Mouse (Mus musculus) T-helper 17 cell (primary cell): Measurements from ENCODE around the gene Ugt1a6b.

Experiments used
- in situ Hi-C, 2 experiments: fragments of 300-600 bp; cut with MboI, MseI; formaldehyde crosslinking; loops; 1 replicate in 1 of 2; 2 replicates in 1 of 2; pipeline ENCODE4 v1.15.1; 2025; ENCODE audit warnings: high pct_unique_total_duplicates in 2 of 2

Ugt1a6b gene

GRCm38 (mm10) chr1:88186325-88186935 lies 83.4 kb downstream of the Ugt1a6b start:
- in situ Hi-C loops = loop anchor here (25.0 kb wide), 8 partner anchors 426 to 1949 kb away; partner anchors contain the start of gene Arl4c (in 1 of the 2)

DNA sequence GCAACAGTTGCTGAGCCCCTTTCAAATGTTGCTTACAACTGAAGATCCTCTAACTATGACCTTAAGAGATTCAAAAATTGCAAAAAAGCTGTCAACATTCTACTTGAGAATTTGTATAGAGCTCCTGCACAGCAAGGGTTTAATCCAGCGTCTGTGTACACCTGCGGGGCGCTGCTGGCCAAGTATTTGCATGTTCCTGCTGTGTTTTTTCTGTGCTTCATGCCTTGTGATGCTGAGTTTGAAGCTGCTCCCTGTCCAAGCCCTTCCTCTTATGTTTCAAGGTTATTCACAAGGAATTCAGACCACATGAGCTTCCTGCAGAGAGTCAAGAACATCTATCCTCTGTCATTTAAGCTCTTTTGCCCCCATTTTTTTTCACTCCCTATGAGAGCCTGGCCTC lies 89.1 kb downstream of the Ugt1a6b start:
- in situ Hi-C loops = loop anchor here (5.0 to 25.0 kb wide), 9 partner anchors 130 to 1955 kb away; partner anchors contain the start of gene Arl4c (in 1 of the 2)

DNA sequence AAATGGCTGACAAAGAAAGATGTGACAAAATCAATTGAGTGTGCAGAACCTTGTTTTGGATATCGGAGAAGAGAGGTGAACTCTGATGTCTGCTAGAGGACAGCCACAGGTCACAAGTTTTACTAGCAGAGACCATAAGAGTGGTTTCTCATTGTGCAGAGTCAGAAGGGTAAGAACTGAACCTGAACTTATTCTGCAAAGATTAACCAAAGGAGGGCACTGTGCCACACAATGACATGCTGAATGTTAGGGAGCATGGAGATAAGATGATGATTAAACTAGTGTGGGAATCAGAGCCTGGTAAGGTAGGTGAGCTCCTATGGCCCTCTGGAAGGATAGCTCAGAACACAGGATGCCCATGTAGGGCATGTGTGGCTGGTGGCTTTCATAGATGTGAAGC lies 92.6 kb downstream of the Ugt1a6b start:
- in situ Hi-C loops = loop anchor here (25.0 kb wide), 8 partner anchors 417 to 1958 kb away; partner anchors contain the start of gene Arl4c (in 1 of the 2)

DNA sequence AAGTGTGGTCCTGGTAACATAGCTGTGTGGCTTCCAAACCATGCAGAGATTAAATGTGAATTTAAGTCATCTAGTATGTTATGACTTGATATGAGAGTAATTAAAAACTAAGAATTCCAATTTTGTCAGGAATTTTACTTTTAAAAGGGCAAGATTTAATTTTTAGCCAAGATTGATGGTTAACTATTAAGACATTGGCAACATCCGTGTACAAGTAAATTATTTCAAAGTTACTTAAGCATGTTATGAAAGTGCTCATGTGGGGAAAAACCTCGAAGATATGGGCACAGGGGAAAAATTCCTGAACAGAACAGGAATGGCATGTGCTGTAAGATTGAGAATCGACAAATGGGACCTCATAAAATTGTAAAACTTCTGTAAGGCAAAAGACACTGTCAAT lies 94.4 kb downstream of the Ugt1a6b start:
- in situ Hi-C loops = loop anchor here (25.0 kb wide), 8 partner anchors 415 to 1960 kb away; partner anchors contain the start of gene Arl4c (in 1 of the 2)

GRCm38 (mm10) chr1:88199996-88200395 lies 96.9 kb downstream of the Ugt1a6b start:
- in situ Hi-C loops = loop anchor here (5.0 to 25.0 kb wide), 11 partner anchors 117 to 1963 kb away; partner anchors contain the start of gene Arl4c (in 1 of the 2)

- in situ Hi-C loops = loop anchor here (5.0 to 10.0 kb wide), 3 partner anchors 117 to 706 kb away; no protein-coding TSS in a partner anchor
These were observed 97.4 kb downstream of the Ugt1a6b start, which contains the start of gene Ugt1a2 for GRCm38 (mm10) chr1:88200456-88200855. TSS of gene Ugt1a2 (plus strand) at chr1:88200601.

DNA sequence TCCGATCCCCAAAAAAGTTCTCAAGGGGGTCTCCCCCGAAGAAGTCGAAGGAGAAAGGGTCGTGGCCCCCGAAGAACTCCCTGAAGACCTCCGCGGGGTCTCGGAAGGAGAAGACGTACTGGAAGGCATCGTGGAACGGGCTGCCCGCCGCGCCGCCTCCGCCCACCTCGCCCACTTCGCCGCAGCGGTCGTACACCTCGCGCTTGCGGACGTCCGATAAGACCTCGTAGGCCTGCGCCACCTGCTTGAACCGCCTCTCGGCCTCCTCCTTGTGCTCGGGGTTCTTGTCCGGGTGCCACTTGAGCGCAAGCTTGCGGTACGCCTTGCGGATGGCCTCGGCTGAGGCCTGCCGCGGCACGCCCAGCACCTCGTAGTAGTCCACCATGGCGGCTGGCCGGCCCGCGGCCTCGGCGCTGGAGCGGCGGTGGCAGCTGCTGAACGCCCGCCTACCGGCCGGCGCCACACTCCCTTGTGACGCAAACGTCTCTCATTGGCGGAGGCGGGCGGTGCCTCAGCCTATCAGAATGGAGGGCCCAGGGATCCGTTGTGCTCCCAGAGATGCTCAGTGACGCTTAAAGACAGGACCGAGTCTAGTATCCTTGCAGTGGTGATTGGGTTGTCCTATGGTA lies 102.4 kb downstream of the Ugt1a6b start, which contains the start of gene Dnajb3:
Dnajb3 (minus strand) TSS at position 489 of the 629 bp plus-strand sequence.
- in situ Hi-C loops = loop anchor here (10.0 kb wide), 2 partner anchors 139 to 711 kb away; no protein-coding TSS in a partner anchor

GRCm38 (mm10) chr1:88206843-88207479 lies 103.9 kb downstream of the Ugt1a6b start:
- in situ Hi-C loops = loop anchor here (10.0 kb wide), 2 partner anchors 138 to 712 kb away; no protein-coding TSS in a partner anchor

DNA sequence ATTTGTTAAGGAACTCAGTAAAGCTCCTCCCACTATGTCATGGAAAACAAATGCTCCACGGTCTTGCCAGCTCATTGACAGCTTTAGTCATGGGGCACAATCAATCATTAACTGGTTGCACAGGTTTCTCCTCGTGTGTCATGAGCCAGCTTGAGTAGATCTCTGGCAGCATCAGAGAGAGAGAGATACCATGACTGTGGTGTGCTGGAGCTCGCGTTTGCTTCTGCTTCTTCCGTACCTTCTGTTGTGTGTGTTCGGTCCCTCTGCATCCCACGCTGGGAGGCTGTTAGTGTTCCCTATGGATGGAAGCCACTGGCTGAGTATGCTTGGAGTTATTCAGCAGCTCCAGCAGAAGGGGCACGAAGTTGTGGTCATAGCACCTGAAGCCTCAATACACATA lies 108.8 kb downstream of the Ugt1a6b start, which contains the start of gene Ugt1a1:
Ugt1a1 (plus strand) TSS at position 148 of the 400 bp plus-strand sequence.
- in situ Hi-C loops = no loop called here

DNA sequence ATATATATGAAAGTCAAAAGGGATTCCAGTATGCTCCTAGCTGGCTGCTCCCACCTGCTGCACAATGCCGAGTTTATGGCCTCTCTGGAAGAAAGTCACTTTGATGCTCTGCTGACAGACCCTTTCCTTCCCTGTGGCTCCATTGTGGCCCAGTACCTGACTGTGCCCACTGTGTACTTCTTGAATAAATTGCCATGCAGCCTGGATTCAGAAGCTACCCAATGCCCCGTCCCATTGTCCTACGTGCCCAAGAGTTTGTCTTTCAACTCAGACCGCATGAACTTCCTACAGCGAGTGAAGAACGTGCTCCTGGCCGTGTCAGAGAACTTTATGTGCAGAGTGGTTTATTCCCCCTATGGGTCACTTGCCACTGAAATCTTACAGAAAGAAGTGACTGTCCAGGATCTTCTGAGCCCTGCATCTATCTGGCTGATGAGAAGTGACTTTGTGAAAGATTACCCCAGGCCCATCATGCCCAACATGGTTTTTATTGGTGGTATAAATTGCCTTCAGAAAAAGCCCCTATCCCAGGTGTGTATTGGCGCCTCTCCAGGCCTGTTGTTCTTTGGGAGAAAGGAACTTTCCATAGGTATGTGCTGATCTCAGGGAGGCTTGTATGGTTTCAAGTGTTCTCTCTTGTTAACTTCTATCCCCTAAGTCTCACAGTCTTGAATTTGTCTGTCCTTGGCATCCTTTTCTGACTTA lies 109.4 kb downstream of the Ugt1a6b start:
- in situ Hi-C loops = no loop called here

GRCm38 (mm10) chr1:88213061-88213460 lies 110.0 kb downstream of the Ugt1a6b start:
- in situ Hi-C loops = no loop called here

- in situ Hi-C loops = no loop called here
These were observed 110.9 kb downstream of the Ugt1a6b start for GRCm38 (mm10) chr1:88213766-88214461.

DNA sequence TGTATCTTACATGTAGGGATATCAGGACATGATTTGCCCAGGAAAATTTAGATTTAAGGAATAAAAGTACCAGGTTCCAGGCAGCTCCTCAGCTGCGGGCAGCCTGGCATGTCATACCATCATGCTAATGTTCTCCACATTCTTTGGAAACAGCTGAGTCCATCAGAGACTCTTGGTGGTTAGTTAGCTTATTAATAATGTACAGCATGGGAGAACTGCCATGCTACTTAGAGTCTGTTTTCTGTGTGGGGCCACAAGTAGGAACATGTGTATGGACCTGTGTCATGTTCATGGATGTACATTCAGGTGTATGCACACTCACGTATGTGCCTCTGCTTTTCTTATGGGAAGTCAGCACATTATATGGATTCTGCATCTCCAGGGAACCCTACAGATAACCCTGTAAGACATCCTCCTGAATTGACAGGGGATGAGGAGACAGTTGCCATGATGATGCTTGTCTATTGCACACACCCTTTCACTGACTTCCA lies 111.5 kb downstream of the Ugt1a6b start:
- in situ Hi-C loops = no loop called here

DNA sequence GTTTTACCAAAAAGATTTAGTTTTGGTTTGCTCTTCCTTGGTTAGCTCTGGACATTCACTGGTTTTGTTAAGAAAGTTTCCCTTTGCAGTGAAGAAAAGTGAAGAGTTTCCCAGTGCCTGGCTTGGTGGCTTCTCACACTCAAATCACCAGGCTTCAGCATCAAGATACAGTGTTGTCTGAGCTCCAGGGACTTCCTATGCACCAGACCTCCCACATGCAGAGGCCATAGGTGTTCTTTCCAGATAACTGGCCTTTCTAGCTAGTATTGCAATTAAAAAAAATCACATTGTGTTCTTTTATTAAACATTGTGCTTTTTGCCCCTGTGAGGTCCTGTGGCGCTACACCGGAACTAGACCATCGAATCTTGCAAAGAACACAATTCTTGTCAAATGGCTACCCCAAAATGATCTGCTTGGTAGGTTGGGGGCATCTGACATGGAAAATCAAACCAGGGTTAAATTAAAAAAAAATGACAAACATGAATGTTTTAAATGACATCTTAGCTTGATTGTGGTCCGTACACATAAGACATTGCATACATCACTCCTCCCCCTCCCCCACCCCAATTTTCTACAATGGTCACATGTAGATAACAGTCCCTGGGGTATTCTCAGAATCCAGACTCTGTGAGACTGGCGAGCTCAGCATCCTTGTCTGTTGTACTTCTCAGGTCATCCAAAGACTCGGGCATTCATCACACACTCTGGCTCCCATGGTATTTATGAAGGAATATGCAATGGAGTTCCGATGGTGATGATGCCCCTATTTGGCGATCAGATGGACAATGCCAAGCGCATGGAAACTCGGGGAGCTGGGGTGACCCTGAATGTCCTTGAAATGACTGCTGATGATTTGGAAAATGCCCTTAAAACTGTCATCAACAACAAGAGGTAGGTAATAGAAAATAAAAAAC lies 112.7 kb downstream of the Ugt1a6b start:
- in situ Hi-C loops = no loop called here

DNA sequence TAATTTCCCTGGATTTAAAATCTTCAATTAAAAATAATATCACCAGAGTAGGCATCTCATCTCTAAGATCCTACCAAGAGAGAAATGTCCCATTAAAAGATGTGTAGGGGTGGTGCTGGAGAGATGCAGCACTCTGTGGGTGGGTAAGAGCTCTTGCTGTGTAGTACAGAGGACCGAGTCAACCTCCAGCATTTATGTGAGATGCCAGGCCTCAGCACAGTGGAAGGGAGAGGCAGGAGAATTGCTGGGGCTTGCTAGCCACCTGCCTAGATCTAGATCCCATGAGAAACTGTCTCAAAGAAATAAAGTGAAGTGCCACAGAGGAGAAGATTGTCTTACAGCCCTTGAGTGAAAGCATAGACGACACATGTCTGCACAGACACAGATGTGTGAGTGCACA lies 113.5 kb downstream of the Ugt1a6b start:
- in situ Hi-C loops = no loop called here

DNA sequence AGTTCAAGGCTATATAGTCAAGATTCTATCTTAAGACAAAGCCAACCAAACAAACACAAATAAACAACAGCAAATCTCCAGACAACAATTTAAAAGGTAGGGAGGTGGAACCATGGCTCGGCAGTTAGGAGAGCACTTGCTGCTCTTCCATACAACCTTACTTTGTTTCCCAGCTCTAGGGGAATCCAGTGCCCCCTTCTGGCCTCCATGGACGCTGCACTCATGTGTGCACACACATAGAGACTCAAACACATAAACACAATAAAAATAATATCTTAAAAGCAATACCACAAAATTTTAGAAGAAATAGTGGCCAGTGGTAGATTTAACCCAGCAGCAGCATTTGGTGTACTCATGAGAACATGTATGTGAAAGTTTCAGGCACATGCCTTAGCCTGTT lies 114.1 kb downstream of the Ugt1a6b start:
- in situ Hi-C loops = no loop called here

GRCm38 (mm10) chr1:88217576-88217975 lies 114.5 kb downstream of the Ugt1a6b start:
- in situ Hi-C loops = no loop called here

DNA sequence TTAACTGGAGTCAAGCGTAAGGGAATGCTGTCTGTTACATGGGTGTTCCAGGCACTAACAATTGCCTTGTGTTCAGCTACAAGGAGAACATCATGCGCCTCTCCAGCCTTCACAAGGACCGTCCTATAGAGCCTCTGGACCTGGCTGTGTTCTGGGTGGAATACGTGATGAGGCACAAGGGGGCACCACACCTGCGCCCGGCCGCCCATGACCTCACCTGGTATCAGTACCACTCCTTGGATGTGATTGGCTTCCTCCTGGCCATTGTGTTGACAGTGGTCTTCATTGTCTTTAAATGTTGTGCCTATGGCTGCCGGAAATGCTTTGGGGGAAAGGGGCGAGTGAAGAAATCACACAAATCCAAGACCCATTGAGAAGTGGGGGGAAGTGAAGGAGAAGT lies 115.0 kb downstream of the Ugt1a6b start:
- in situ Hi-C loops = no loop called here

DNA sequence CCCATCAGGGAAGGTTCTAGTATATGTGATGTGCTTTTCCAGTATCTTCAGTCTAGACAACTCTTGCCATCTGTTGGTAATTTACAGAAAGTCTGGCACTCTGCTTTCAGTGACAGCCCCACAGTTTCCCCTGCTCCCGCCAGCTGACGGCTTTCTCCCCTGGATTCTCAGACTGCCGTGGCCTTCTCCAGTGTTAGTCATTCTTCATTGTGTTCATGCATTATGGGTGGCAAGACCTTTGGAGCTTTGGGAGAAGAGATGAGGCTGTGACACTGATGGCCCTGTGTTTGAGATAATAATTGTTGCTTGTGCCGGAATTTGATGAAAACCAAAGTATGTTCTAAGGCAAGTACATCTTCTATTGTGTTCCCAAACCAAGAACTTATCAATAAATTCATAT lies 115.5 kb downstream of the Ugt1a6b start:
- in situ Hi-C loops = no loop called here
